Mouse (Mus musculus) urinary bladder, adult 18-20 months (tissue): ENCODE measurements at regions not wholly inside any gene's neighbourhood (a gene's known extent, or its start where the extent isn't known, plus 50 kb on each side); places are given as distances from the start of the nearest gene placed in this dataset.
"Not testable (repeated sequence)": the region's sequence is repeated elsewhere in the genome, so short reads cannot be mapped to it uniquely, and the experiment has no call there.

Source experiments
- DNase-seq, 2 experiments: peaks; one replicate each; pipeline ENCODE4 v3.0.0; 2022; ENCODE audit warnings: low spot score in 2 of 2, mixed read lengths in 2 of 2

- no peak for DNase-seq
Measured at GRCm38 (mm10) chr8:26600127-26600526, 377.0 kb upstream of the Zfp703 start.

DNA sequence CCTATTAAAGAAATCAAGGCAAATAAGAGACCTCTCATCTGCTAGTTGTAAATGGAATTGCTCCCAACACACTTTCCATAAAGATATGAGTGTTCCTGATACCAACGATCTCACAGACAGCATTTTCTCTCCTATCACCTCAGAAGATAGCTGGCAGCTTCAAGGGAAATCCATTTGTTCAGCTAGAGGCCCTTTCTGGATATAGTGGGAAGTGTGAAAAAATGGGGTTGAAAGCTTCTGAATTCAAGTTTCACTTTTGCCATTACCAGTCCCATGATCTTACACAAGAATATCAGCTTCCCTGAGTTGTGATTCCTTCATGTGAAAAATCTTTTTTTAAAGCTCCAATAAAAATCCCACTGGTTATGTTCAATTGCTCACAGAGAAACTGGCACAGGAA is 369.1 kb upstream of the Zfp703 start:
- no peak for DNase-seq

- DNase-seq, result no peak
Measured at GRCm38 (mm10) chr8:26608588-26608987, 368.5 kb upstream of the Zfp703 start.

GRCm38 (mm10) chr8:26612153-26612552 is 365.0 kb upstream of the Zfp703 start:
- no peak for DNase-seq

DNA sequence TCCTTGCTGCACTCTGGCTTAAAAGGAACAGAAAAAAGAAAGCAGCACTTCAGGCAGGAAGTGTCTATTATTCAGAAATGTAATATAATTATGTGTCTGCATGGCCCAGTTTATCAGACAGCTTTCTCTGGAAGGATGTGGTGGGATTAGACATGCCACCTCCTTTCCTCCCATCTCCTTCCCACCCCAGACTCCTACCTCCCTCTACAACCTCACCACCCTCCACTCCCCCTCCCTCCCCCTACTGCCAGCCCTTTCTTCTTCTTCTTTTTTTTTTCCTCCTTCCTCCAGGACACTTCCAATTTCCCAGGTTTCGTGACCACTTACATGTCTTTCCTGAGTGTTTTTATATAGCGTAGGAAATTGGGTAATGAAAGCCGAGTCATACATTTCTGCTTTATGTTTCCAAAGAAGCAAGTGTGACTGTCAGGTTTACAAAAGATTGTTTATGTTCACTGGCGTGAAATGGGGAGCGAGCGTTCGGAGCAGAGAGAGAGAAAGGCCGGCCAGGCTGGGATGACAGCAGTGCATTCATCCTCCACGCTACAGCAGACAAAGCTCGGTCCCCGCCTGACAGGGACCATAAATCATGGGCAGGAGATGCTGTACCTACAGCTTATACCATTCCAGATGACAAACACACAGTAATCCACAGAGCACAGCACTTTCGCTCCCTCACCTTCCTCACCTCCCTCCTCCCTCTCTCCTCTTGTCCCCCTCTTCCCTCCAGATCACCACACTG is 354.6 kb upstream of the Zfp703 start:
- no peak for DNase-seq

DNA sequence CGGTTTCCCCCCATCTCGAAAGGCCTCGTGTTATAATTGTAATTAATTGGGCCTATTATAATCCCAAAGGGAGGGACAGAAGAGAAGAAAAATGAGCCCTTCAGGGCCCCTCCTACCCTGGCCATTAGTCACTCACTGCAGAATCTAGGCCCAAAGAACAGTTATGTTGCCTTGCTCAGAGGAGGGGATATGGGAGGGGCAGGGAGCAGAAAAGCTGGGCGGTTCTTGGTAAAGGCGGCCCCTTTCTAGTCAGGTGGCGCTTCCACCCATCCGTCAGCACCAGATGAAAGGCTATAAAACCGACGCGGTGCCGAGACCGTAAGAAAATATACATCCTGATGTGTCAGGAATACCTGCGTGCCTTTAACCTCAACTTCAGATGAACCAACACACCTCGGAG is 350.9 kb upstream of the Zfp703 start:
- no peak for DNase-seq

DNA sequence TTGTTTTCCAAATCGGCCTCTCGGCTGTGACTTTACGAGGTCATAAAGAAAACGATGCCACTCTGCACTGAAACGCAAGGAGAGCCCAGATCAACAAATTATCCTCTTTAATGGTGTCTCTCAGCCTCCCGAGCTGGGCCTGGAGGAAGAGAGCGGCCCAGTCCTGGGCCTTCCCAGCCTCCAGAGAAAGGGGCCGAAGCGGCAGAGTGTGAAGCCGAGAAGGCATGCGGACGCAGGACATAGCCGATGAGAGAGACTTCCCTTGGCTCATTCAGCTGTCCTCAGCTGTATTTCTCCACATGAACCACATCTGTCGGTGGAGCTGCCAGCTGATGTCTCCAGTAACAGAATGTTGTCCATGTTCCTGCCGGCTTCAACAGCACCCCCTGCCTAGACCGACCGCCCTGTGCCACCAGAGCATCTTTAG is 350.5 kb upstream of the Zfp703 start:
- no peak for DNase-seq

DNA sequence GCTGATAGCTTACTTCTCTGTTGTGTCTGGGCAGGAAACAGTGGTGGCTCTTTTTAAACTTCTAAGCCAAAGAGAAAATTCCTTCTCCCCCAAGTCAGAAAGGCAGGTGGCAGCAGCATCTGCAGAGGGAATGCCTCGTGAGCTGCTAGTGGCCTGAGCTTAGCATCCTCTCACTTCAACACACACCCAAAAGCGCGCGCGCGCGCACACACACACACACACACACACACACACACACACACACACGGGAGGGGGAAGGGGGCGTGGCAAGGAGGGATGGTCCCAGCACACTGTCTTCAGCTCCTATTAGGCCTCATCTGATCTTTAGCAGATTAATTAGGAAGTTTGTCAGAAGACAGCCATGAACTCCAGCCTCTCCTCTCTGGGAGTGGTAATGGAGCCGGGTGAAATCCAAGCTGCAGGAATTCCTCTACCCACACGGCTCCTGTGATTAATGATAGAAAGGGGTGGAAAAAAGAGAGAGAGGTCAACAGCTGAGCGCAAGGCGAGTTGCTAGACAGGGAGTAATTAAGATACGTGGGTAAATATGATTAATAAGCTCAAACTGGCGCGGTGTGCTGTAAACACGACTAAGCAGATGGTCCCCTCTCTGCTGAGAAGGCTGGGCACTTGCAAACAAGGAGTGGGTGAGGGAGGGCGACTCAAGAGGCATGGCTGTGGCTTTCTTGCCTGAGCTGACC is 349.8 kb upstream of the Zfp703 start:
- no peak for DNase-seq

- no peak for DNase-seq
Measured at GRCm38 (mm10) chr8:26630544-26630943, 346.6 kb upstream of the Zfp703 start.

- DNase-seq, result no peak
Measured at GRCm38 (mm10) chr8:26635701-26636100, 341.4 kb upstream of the Zfp703 start.

DNA sequence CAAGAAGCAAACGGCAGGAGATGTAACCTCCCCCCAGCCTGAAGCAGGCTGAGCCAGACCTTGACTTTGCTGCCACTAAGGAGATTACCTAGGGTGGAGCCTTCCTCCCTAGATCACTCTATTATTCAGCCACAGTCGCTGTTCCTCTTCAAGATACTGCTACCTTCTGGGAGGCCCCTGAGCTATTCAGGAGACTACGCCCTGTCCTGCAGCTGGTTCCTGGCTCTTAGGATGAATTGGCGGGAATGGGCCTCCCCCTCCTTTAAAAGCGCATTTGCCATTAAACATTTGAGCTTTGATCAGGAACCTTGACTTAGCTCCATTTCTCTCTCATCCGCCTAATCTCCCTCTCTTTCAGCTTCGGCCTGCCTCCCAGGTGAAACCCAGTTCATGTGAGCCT is 331.8 kb upstream of the Zfp703 start:
- DNase-seq, result not testable (repeated sequence)

DNA sequence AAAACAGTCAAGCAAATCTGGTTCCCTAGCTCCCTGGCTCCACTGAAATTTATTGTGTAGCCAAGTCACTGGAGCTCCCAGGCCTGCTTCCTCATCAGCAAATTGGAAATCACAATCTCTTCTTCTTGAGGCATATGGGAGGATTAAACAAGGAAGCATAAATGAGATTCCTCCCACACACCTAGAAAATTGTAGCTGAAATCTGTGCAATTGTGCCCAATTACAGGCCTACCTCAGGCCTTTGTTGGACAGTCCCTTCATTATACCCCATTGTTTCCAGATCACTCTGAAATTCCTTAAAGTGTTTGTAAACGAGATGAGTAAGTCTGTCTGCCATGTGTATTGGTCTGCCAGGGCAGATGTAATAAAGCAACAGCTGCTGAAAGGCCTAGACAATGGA is 326.8 kb upstream of the Zfp703 start:
- DNase-seq, result no peak

DNA sequence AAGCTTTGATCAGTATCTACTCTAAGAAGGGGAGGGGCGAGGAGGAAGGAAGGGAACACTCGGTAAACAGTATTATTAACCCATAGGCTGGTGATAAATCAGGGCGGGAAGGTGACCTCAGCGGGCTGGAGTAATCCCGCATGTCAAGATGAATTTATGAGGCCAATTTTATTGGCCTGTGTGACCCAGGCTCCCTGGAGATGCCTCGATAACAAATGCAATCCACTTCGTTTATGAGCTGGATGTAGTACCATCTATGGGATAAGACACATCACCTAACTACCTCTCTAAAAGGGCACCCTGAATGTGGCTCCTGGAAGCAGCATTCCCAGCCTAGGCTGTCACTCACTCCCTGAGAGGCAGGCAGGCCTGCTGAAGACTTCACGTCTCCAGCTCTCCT is 321.2 kb upstream of the Zfp703 start:
- DNase-seq, result peak; percentile 27 to 51

DNA sequence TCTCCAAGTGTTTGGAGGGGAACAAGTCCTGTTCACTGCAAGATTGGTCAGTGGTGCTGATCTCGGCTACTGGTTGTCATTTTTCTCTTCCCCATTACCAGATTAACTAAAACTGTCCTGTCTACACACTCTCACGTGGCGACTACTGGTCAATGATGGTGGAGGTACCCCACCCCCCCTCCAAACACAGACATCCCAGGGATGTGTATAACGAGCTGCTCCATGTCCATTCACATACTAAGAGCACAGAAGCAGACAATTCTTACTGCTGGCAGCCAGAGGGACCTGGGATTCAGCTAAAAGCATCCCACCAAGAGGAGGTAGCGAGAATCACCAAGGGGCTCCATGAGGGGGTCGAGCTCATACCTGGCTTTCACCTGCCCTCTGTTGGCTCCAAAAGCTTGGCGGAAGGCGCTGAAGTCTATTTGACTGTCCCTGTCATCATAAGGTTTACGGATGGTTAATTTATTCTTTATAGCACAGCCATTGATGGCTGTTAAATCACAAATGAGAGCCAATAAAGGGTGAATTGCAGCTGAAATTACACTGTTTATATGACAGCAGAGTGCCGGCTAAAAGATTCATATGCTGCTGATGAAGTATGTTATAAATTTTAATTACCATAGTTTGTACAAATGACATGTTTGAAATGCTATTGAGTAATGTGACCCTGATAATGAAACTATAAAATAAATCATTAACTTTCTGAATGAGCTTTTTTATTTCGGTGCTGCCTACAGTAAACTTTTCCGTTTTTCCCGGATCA is 320.6 kb upstream of the Zfp703 start:
- no peak for DNase-seq

- no peak for DNase-seq
Measured at GRCm38 (mm10) chr8:26659381-26659780, 317.7 kb upstream of the Zfp703 start.

- DNase-seq, result no peak
Measured at GRCm38 (mm10) chr8:26669541-26669940, 307.6 kb upstream of the Zfp703 start.

DNA sequence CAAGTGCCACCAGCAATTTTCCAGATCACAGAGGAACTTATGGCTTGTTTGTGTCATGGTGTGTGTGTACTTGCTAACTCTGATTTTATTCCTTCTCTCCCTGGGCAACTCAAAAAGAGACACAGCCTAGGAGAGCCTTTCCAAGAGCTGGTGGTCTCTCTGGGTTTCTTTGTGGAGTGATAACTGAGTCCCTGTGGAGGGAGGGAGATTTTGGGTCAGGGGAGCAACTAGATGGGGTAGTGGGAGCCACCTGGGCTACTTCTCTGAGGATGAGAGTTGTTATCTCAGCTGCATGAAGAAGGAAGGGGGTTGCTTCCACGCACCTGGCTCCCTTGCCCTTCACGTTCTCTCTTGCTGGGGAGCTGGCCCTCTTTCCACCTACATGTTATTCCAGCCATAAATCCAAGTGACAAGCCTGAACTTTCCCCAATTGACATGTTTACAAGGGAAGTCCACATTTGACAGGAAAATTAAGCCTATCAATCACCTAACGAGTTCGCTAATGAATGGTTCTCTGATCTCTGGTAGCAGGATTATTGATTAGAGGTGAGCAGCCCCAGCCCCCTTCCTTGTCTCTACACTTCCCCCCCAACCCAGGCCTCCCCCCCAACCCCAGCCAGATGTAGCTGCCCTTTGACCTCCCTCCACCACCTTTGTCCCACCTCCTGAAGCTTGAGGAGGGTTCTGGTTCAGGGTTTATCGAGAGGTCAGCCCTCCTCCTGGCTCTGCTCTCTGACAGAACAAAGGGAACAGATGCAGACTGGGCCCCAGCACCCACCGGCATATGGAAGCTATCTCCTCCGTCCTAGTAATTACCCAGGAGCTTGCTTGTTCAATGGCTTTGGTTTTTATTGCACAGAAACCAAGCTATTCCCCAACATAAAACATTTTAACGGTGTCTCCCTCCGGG is 304.4 kb upstream of the Zfp703 start:
- no peak for DNase-seq

DNA sequence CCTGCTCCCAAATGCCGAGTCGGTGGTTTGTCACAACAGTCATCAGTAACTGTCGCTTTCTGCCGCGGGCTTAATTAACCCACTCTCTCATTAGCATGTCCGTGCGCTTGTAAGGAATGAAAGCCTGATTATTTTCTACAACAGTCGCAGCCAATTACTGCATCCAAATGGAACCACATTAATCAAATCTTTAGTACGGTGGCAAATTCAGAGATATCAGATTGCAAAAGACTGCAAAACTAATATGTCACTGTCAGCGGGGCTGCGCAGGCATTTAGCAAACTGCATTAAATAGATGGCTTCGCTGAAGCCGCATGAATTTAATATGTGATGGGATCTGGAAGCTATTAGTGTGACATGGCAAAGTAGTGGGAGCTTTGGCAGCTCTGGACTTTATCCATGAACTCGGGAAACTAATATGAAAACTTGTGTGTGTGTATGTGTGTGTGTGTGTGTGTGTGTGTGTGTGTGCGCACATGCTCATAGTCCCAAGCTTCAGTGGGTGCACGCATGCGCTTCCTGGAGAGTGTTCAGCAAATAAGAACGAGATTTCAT is 299.5 kb upstream of the Zfp703 start:
- DNase-seq, result no peak

DNA sequence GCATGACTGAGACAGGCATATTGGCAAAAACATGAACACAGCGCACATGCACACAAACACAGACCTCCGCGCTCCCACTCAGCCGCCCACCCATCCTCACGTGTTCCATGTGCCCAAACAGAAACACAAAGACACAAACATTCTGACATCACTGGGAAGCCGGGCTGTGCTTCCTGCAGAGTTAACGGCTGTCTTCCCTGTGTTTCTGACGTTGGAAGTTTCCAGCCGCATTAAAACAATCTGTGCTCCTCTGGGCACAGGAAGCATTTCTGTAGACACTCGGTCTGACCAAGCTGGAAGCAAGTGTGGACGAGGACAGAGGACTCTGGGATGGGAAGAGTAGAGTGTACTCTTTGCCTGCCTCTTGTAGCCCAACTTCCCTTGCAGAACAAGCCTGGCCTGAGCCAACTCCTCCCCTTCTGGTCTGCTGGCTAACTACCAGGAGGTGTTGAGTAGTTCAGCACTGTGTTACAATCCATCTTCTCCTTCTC is 296.2 kb upstream of the Zfp703 start:
- DNase-seq, result no peak

DNA sequence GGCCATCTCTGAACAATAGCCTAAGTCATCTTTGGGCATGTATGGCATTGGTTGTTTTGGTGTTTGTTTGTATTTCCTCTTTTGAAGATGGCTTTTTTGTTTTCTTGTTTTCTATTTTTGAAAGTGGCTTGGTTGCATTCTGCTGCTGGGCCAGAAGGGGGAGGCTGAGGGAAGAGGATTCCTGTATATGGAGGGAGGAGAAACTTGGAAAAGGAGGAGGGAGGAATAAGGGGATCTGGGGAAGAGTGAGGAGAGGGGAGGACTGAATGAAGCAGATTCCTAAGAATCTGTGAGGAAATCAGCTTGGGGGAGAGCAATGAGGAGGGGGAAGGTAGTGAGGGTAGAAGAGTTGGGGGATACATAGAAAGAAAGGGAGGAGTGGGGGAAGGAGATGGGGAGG is 290.0 kb upstream of the Zfp703 start:
- DNase-seq, result no peak

GRCm38 (mm10) chr8:26688035-26688434 is 289.1 kb upstream of the Zfp703 start:
- DNase-seq, result no peak
